Mouse (Mus musculus): Measurements from ENCODE around the gene Eogt.

DNA sequence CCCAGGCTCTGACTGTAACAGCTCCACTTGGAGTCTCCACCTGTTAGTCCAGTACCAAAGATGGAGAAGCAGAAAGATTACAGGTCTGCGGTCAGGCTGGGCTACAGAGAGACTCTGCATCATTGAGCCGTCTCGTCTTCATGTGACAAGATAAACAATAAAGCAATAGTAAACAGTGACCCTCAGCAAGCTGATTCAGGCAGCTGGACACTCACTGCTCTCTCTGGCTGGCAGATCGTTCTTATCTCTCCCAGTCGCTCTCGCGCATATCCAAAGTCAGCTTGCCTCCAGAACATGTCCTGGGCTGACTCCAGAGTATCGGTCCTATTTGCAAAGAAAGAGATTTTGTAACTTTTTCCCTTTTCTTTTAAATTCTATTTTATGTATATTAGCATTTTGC, 6.4 kb downstream of the Eogt start:
- TF ChIP-seq CTCF (IDR thresholded peaks at IDR 0.05; ENCODE audit: control insufficient read depth, insufficient read depth, low read length) = no peak
- no peak for TF ChIP-seq POLR2A (IDR thresholded peaks at IDR 0.05; ENCODE audit: borderline replicate concordance, control insufficient read depth, low read depth, low read length)

All from bone marrow, adult 2 months (tissue).